Mouse (Mus musculus) urinary bladder, adult 2 months (tissue): ENCODE measurements around the gene Sh3gl1. TPM values are rescaled to one million over a fixed set of nuclear protein-coding genes. Genes with fewer than 3 reads are reported as not detected.

Experiments used
- DNase-seq: peaks from one replicate; pipeline ENCODE4 v3.0.0; 2022; ENCODE audit warnings: low spot score
- polyA plus RNA-seq: library from polyadenylated mRNA; depleted of rRNA; stranded (reverse); fragments of >200 nt; gene quantifications from 2 replicates; pipeline ENCODE4 v1.2.3, GENCODE M21; 2012

Sh3gl1 gene
- polyA plus RNA-seq, 1 experiment: 78.1 TPM

- peak; percentile 83 for DNase-seq
Measured at GRCm38 (mm10) chr17:56040030-56040856, 3.8 kb upstream of the Sh3gl1 start, which contains the start of gene Chaf1a. Gene Chaf1a, plus strand, starts transcription at chr17:56040439.

GRCm38 (mm10) chr17:56039345-56039744 lies 2.9 kb upstream of the Sh3gl1 start:
- no peak for DNase-seq

DNA sequence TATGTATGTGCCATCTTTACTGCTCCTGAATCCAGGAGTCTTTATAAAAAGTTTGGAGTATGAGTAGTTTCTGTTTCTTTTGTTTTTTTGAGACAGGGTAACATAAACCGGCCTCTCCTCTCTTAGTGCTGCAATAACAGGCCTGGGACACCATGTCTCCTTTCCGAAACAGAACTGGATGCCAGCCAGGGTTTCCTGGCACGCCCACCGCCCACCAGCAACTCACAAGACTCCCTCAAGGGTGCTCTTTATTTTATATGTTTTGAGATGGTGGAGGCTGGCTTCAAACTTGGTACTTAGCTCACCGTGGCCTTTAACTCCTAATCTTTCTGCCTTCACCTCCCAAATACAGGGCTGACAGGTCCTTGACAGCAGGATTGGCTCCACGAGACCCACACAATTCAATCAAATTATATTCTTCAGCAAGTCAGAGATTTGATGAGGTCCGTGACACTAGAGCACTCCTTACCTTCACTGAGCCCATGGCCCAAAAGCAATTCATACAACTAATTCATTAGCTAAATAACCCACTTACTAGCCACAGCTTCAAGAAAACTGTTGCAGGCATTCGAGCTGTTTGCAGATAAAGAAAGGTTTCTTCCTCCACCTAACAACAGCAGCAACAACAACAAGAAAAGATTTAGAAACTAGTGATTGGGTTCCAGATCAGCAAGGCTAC lies 2.3 kb upstream of the Sh3gl1 start:
- DNase-seq: no peak

DNA sequence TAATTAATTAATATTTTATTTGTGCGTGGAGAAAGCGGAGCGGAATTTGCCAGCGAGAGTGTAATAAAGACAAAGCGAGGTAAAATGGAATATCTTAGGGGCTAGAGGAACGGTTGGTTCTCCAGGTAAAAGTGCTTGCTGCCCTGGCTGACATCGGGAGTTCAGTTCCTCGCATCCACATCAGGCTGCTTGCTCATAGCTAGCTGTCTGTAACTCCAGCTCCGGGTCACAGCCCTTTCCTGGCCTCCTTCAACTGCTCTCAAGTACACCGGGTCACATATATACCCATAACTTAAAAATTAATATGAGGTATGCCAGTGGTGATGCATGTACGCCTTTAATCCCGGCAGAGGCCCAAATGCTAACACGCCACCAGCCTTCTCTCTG lies 459 bp upstream of the Sh3gl1 start:
- no peak for DNase-seq

DNA sequence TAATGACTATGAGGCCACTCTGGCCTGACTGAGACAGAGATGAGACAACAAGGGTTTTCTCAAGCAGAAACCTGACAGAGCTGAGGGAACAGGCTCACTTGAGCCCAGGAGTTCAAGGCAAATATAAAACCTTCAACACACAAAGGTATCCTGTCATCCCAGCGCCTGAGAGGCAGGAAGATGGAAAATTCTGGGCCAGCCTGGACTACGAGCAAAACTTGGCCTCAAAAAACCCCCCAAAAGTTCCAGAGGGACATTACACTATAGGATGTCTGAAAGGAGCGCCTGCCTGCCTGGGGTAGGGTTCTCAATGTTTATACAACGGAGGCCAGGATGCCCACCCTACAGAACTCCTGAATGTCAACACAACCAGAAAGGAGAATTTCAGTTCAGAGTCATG lies 1.2 kb downstream of the Sh3gl1 start:
- DNase-seq: no peak

DNA sequence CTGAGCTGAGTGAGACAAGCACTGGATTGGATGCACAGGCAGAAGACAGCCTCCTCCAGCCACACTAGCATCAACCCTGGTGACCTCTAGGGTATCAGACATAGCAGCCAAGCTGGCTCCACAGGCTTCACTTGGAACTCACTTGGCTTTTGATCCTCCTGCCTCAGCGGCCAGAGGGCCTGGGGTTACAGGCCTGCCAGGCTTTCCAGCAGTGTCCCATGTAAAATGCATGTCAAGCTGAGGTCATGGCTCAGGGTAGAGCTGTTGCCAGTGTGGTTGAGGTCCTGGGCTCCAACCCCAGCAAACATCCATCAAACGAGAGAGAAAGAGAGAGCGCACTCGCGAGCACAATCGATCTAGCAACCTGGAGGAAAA lies 1.7 kb downstream of the Sh3gl1 start:
- no peak for DNase-seq

GRCm38 (mm10) chr17:56034040-56034725 lies 2.3 kb downstream of the Sh3gl1 start:
- DNase-seq: no peak

- no peak for DNase-seq
Measured at GRCm38 (mm10) chr17:56032831-56033230, 3.6 kb downstream of the Sh3gl1 start.

- DNase-seq: no peak
Measured at GRCm38 (mm10) chr17:56032127-56032733, 4.2 kb downstream of the Sh3gl1 start.

DNA sequence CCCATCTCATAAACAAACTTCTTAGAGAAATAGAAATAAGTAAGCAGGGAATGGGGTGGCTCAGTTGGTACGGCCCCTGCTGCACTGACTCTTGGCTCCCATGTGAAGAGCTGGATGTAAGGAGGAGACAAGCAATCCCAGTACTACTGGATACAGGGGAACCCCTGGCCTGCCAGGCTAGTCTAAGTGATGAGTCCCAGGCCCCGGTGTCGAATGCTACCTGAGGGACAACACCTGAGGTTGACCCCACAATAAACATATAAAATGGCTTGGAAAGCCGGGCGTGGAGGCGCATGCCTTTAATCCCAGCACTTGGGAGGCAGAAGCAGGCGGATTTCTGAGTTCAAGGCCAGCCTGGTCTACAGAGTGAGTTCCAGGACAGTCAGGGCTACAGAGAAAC lies 5.0 kb downstream of the Sh3gl1 start:
- no peak for DNase-seq

DNA sequence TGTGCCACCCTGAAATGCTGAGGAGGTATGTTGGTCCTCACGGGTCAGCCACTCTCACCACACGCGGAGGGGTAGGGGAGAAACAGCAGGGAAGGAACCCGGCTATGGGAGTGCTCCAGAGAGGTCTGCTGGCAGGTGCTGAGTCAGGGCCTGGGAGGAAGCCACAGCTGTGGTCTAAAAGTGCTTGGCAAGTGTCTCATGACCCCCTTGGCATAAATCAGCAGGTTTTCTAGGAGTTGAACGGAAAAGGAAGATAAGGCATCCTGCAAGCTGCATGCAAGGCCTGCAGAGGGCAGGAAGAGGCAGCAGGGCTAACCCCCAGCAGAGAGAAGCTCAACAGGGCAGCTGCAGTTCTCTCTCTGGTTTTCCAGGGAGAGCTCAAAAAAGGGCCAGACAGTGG lies 5.5 kb downstream of the Sh3gl1 start:
- no peak for DNase-seq

DNA sequence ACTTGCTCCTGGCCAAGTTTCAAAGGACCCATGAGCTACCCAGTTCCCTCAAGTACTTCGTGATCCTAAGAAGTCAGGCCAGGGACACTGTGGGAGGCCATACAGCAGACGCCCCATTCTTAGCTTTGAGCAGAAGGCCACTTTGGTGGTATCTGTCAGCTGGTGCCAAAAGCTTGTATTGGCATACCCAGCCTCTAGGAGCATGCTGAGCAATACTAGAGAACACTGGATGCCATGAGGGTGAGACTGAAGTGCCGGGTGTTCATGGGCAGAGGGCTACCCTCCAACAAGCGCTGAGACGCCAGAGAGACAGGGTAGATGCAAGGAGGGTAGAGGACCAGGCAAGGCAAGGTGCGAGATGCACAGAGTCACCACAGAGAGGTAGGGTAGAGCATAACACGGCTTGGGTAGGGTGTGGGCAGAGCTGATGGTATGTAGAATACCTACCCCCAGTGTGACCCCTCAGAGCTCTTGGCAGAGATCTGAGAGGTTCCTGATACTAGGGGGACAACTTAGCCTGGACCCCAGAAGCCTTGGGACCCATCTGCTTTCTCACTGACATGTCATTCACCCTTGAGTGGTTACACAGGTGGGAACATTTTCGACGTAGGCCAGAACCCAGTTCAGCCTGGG lies 6.1 kb downstream of the Sh3gl1 start:
- DNase-seq: no peak

DNA sequence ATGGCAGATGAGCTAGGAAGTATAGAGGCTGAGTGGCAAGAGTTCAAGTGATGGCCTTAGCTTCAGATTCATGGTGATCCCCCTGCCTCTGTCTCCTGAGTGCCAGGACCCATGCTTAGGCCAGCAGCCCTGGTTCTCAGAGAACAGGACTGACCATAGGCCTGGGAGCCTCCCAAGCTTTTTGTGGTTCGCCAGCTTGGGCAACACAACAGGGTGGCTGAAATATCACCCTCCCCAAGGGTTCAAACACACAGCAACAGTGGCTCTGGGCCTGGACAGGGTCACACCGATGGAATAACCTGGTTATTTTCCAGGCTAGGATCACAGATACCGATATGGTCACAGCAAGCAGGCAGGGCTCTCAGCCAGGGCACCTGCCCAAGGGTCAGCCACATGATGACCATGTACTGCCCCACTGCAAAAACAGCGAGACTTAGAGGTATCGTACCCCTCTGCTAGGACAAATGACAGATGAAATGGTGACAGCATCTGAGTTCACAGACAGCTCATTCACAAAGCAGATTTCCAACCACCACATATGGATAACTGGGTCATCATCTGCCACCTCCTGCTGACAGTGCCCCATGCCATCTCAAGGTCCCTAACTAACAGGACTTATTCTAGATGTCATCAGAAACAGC lies 8.5 kb downstream of the Sh3gl1 start:
- DNase-seq: no peak

DNA sequence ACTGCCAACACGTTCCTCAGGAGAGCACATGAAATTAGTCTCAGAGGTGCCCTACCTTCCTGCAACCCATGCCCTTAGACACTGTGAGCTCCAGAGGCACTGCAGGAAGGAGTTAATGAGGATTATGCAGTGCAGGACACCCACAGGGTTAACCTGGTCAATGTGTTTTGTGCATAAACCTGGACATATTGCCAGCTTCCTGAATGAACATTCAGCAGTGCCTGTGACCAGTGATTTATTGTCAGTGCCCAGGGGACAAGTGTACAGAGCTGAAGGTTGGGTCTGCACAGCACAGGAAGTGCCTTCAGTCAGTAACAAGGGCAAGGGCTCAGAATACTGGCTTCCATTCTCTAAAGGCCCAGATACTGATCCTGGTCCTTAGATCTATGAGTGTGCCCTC lies 9.6 kb downstream of the Sh3gl1 start:
- DNase-seq: no peak

DNA sequence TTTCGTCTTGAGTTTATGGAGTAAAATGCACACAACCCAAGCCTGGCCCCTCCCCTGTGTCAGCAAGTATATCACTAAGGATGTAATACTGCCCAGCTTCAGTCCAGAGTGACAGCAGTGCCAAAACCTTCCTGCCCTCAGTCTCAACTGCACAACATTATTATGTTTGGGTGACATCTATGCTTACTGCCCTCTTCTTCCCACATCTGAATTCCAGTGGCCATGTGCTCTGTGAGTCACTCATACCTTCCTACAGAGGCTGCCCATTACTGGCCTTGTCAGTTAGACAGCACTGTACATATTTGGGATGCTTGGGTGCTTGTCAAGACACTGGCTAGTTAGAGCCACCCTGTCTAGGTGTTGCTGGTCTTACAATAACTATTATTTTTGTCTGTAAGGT lies 10.1 kb downstream of the Sh3gl1 start:
- DNase-seq: no peak

GRCm38 (mm10) chr17:56024931-56025330 lies 11.5 kb downstream of the Sh3gl1 start:
- no peak for DNase-seq

- DNase-seq: no peak
Measured at GRCm38 (mm10) chr17:56024476-56024875, 12.0 kb downstream of the Sh3gl1 start.

- DNase-seq: no peak
Measured at GRCm38 (mm10) chr17:56023386-56023785, 13.0 kb downstream of the Sh3gl1 start.

DNA sequence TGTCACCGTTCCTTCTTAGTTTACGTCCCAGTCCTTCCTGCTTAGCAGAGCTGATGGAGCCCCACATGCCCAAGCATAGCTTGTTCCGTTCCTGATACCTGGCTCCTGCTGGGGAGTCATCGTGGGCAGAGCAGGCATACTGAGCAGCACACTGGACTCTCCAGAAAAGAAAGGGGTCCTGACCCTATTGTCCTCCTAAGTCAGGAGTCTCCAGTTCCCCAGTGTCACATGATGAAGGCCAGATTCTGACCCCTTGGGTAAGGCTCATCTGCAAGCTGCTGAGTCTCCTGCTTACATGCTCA lies 13.5 kb downstream of the Sh3gl1 start:
- DNase-seq: no peak

DNA sequence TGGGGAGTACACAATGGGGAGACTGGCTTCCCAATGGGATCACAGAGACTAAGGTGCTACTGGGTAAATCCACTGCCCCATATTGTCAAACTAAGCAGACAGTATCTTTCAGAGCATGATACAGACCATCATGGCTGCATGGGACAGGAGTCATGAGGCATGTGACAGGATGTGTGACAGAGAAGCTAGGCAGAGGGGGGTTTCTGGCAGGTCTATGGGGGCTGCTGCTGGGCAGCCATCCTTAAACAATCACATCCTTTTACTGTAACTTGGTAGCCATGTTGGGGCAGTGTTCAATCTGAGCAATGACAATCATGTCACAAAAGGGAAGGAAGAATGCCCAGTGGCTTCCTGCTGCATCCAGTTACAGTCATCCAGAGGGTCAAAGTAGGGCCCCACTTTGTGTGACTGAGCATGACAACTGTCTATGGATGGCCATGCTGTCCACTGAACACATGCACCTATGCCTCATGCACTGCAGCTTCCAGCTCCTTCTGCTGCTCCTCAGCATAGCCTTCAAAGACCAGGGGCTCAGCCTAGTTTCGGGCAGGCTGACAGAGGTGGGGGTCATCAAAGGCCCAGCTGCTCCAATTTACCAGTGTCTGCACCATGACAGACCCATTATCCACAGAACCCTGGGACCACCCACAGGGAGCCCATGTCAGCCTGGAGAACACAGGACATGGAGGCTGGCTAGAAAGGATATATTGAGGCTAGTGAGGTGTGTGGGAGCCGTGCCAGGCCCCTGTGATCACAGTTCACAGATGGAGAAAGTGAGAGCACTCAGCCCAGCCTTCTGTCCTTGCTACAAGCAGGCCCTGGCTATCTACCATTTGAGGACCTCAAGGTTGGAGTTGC lies 14.1 kb downstream of the Sh3gl1 start:
- DNase-seq: no peak
